Mouse (Mus musculus) testis, adult 2 months (tissue): ENCODE results near the gene Hs3st2.

Experiments used
- CTCF ChIP-seq: fragments of 200-500 bp; IDR thresholded peaks from 2 replicates; pipeline ENCODE4 v1.5.1; 2012; ENCODE audit warnings: low read depth, mild to moderate bottlenecking, inconsistent platforms, low read length, moderate library complexity; ENCODE audit not compliant: control insufficient read depth, insufficient read depth, insufficient replicate concordance
- POLR2A ChIP-seq: fragments of 200-500 bp; IDR thresholded peaks from 2 replicates; pipeline ENCODE4 v1.6.1; 2012; ENCODE audit warnings: low read depth, mild to moderate bottlenecking, inconsistent platforms, low read length, moderate library complexity; ENCODE audit not compliant: control insufficient read depth

- no peak for TF ChIP-seq POLR2A
- TF ChIP-seq CTCF: no peak
These were observed 24.5 kb upstream of the Hs3st2 start for GRCm38 (mm10) chr7:121367185-121367584.
